Mouse (Mus musculus): ENCODE measurements around the gene Fam170b. TPM values are rescaled to one million over a fixed set of nuclear protein-coding genes. Genes with fewer than 3 reads are reported as not detected.

The Fam170b gene
- total and polyA plus RNA-seq, 2 experiments: 0.05 to 0.09 TPM

DNA sequence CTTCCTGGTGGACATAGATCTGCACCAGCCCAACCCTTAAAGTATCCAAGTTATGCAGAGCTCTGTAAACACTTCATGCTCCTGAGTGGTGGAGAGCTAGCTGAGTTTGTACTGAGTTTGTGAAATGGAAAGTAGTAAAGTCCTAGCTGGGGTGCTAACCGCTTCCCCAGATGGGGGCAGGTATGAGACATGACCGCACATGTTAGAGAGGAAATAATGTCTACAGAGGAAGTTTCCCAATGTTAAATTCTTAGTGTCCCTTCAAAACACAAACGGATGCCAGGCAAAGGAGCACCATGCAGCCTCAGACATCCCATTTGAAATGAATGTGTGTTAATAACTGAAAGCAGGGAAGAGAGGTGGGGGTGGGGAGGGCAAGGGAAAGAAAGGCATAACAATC, 9.9 kb upstream of the Fam170b start:
- Histone ChIP-seq H3K36me3 (ENCODE audit: control insufficient read depth, insufficient read depth, low read length) (no peaks in the 10 kb centered on the region), H3K4me3 (ENCODE audit: insufficient read depth, low read depth, low read length) (no peak overlapping the region), H3K4me1 (ENCODE audit: control insufficient read depth, insufficient read depth, low read length) (peaks cover 5% of the 10 kb centered on the region; the same call in 1 of the 2 replicates), H3K27me3 (ENCODE audit: control insufficient read depth, insufficient read depth, low read length) (no peaks in the 10 kb centered on the region), H3K27ac (replicated peaks; ENCODE audit: insufficient read depth, low read depth, low read length) (no peak overlapping the region), H3K79me2 (ENCODE audit: control insufficient read depth, insufficient read depth, low read length) (no peaks in the 10 kb centered on the region), H3K9ac (ENCODE audit: low read depth, low read length) (no peak overlapping the region)
- 65% methylated on average over 3 of the region's 3 CpGs for WGBS
- TF ChIP-seq POLR2A (IDR thresholded peaks at IDR 0.05; ENCODE audit: extremely low read depth, insufficient read depth, low read length) (no peak), CTCF (IDR thresholded peaks at IDR 0.05; ENCODE audit: low read depth, low read length) (no peak)
- no peak for DNase-seq (ENCODE audit: extremely low read depth, low read depth, low spot score)

GRCm38 (mm10) chr14:32824267-32825150, 9.3 kb upstream of the Fam170b start:
- WGBS: 80% methylated on average over 14 of the region's 14 CpGs
- DNase-seq (ENCODE audit: extremely low read depth, low read depth, low spot score): no peak
- Histone ChIP-seq H3K9ac (ENCODE audit: low read depth, low read length) (no peak overlapping the region), H3K27ac (replicated peaks; ENCODE audit: insufficient read depth, low read depth, low read length) (no peak overlapping the region), H3K27me3 (ENCODE audit: control insufficient read depth, insufficient read depth, low read length) (no peaks in the 10 kb centered on the region), H3K4me3 (ENCODE audit: insufficient read depth, low read depth, low read length) (no peak overlapping the region), H3K79me2 (ENCODE audit: control insufficient read depth, insufficient read depth, low read length) (no peaks in the 10 kb centered on the region), H3K36me3 (ENCODE audit: control insufficient read depth, insufficient read depth, low read length) (no peaks in the 10 kb centered on the region), H3K4me1 (ENCODE audit: control insufficient read depth, insufficient read depth, low read length) (peaks cover 5% of the 10 kb centered on the region; the same call in 1 of the 2 replicates)
- TF ChIP-seq POLR2A (IDR thresholded peaks at IDR 0.05; ENCODE audit: extremely low read depth, insufficient read depth, low read length): no peak

- Histone ChIP-seq H3K27me3 (ENCODE audit: control insufficient read depth, insufficient read depth, low read length) (no peaks in the 10 kb centered on the region), H3K4me3 (ENCODE audit: insufficient read depth, low read depth, low read length) (no peak overlapping the region), H3K9ac (ENCODE audit: low read depth, low read length) (no peak overlapping the region), H3K79me2 (ENCODE audit: control insufficient read depth, insufficient read depth, low read length) (no peaks in the 10 kb centered on the region), H3K4me1 (ENCODE audit: control insufficient read depth, insufficient read depth, low read length) (peaks cover 5% of the 10 kb centered on the region; the same call in 1 of the 2 replicates), H3K27ac (replicated peaks; ENCODE audit: insufficient read depth, low read depth, low read length) (0 out of 2 replicates have a peak overlapping the region, but pooled peaks have one; percentile 8), H3K36me3 (ENCODE audit: control insufficient read depth, insufficient read depth, low read length) (no peaks in the 10 kb centered on the region)
- no peak for DNase-seq (ENCODE audit: extremely low read depth, low read depth, low spot score)
- no peak for TF ChIP-seq CTCF (IDR thresholded peaks at IDR 0.05; ENCODE audit: low read depth, low read length)
- TF ChIP-seq POLR2A (IDR thresholded peaks at IDR 0.05; ENCODE audit: extremely low read depth, insufficient read depth, low read length): no peak
- 24% methylated on average over 11 of the region's 11 CpGs for WGBS
Measured at GRCm38 (mm10) chr14:32825426-32826032, 8.2 kb upstream of the Fam170b start.

DNA sequence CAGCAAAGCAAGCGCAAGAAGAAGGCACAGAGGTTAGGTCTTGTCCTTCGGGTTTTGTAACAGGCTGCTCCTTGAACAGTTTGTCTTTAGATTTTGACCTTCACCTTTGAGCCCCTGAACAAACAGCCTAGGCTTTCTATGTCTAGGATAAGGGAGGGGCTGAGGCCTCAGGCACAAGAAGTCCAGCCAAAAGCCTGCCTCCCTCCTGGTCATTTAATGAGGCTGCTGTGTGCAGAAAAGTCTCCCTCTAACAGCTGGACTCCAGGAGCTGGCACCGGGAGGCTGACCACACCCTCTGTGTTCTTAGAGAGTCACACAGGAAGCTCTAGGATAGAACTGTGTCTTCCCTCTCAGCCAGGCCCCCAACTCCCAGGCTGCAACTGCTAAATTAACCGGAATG, 6.6 kb upstream of the Fam170b start:
- H3K79me2 ChIP-seq (ENCODE audit: control insufficient read depth, insufficient read depth, low read length): no peaks in the 10 kb centered on the region
- peaks cover 5% of the 10 kb centered on the region; the same call in 1 of the 2 replicates for H3K4me1 ChIP-seq (ENCODE audit: control insufficient read depth, insufficient read depth, low read length)
- H3K36me3 ChIP-seq (ENCODE audit: control insufficient read depth, insufficient read depth, low read length): no peaks in the 10 kb centered on the region
- WGBS: 73% methylated on average over 4 of the region's 4 CpGs
- TF ChIP-seq POLR2A (IDR thresholded peaks at IDR 0.05; ENCODE audit: extremely low read depth, insufficient read depth, low read length) (no peak), CTCF (IDR thresholded peaks at IDR 0.05; ENCODE audit: low read depth, low read length) (no peak)
- H3K9ac ChIP-seq (ENCODE audit: low read depth, low read length): no peak overlapping the region
- no peaks in the 10 kb centered on the region for H3K27me3 ChIP-seq (ENCODE audit: control insufficient read depth, insufficient read depth, low read length)
- no peak overlapping the region for H3K27ac ChIP-seq (replicated peaks; ENCODE audit: insufficient read depth, low read depth, low read length)
- DNase-seq (ENCODE audit: extremely low read depth, low read depth, low spot score): no peak
- H3K4me3 ChIP-seq (ENCODE audit: insufficient read depth, low read depth, low read length): no peak overlapping the region

DNA sequence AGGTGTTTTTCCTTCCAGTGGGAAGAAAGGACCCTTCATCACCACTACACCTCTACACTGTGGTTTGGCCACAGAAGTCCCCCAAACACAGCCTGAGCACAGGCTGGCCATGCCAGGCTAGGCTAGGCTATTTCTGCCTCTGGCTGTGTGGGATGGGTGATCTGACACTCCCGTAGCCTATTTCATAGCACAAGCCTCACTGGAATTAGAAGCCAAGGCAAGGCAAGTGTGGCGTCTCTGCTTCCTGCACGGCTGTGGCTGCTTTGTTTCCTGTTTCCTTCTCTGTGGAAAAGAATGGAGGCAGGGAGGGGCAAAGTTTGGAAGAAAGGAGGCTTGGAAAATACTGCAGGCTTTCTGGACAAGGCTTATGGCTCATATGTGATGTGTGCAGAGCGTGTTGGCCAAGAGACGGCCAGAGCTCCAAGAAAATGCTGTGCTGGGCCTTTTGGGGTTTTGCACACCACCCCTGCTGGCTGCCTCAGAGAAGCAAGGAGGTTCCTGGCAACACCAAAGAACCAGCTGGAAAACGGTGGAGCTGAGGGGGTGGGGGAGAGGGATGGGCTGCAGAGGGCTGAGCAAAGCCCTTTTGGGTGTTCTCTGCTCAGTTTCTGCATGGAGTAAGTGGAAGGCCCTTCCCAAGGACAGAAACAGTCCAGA, 5.6 kb upstream of the Fam170b start:
- Histone ChIP-seq H3K4me3 (ENCODE audit: insufficient read depth, low read depth, low read length) (no peak overlapping the region), H3K4me1 (ENCODE audit: control insufficient read depth, insufficient read depth, low read length) (peaks cover 5% of the 10 kb centered on the region; the same call in 1 of the 2 replicates), H3K36me3 (ENCODE audit: control insufficient read depth, insufficient read depth, low read length) (no peaks in the 10 kb centered on the region), H3K79me2 (ENCODE audit: control insufficient read depth, insufficient read depth, low read length) (no peaks in the 10 kb centered on the region), H3K27ac (replicated peaks; ENCODE audit: insufficient read depth, low read depth, low read length) (0 out of 2 replicates have a peak overlapping the region, but pooled peaks have one; percentile 24), H3K9ac (ENCODE audit: low read depth, low read length) (no peak overlapping the region), H3K27me3 (ENCODE audit: control insufficient read depth, insufficient read depth, low read length) (no peaks in the 10 kb centered on the region)
- 65% methylated on average over 6 of the region's 6 CpGs for WGBS
- no peak for DNase-seq (ENCODE audit: extremely low read depth, low read depth, low spot score)
- TF ChIP-seq CTCF (IDR thresholded peaks at IDR 0.05; ENCODE audit: low read depth, low read length): no peak
- TF ChIP-seq POLR2A (IDR thresholded peaks at IDR 0.05; ENCODE audit: extremely low read depth, insufficient read depth, low read length): no peak
